Mouse (Mus musculus) hindlimb bud, embryonic 11.5 days (tissue): ENCODE results near the gene Ccdc177.

Experiments used
- DNase-seq: peaks from one replicate; pipeline ENCODE4 v3.0.0-alpha.2; 2012; ENCODE audit warnings: low read depth, low spot score; ENCODE audit errors: extremely low spot score

Ccdc177 gene

GRCm38 (mm10) chr12:80785597-80785996 is 25.1 kb upstream of the Ccdc177 start:
- no peak for DNase-seq

- DNase-seq: no peak
Observed at GRCm38 (mm10) chr12:80785005-80785404, 24.5 kb upstream of the Ccdc177 start.

GRCm38 (mm10) chr12:80783889-80784288 is 23.4 kb upstream of the Ccdc177 start:
- DNase-seq: no peak

GRCm38 (mm10) chr12:80782892-80783291 is 22.4 kb upstream of the Ccdc177 start:
- DNase-seq: no peak

- no peak for DNase-seq
Observed at GRCm38 (mm10) chr12:80782190-80782589, 21.7 kb upstream of the Ccdc177 start.

- no peak for DNase-seq
Observed at GRCm38 (mm10) chr12:80779760-80780159, 19.3 kb upstream of the Ccdc177 start.

- DNase-seq: no peak
Observed at GRCm38 (mm10) chr12:80778188-80778936, 17.9 kb upstream of the Ccdc177 start.

GRCm38 (mm10) chr12:80776046-80776634 is 15.7 kb upstream of the Ccdc177 start:
- no peak for DNase-seq

- no peak for DNase-seq
Observed at GRCm38 (mm10) chr12:80774786-80775185, 14.3 kb upstream of the Ccdc177 start.

GRCm38 (mm10) chr12:80769697-80770096 is 9.2 kb upstream of the Ccdc177 start:
- peak; percentile 82 for DNase-seq

- DNase-seq: no peak
Observed at GRCm38 (mm10) chr12:80764116-80764515, 3.6 kb upstream of the Ccdc177 start.

- DNase-seq: no peak
Observed at GRCm38 (mm10) chr12:80762982-80763381, 2.5 kb upstream of the Ccdc177 start.

- no peak for DNase-seq
Observed at GRCm38 (mm10) chr12:80759713-80760395, 633 bp downstream of the Ccdc177 start.

GRCm38 (mm10) chr12:80759387-80759712 is 1.1 kb downstream of the Ccdc177 start:
- DNase-seq: no peak

GRCm38 (mm10) chr12:80758559-80759386 is 1.7 kb downstream of the Ccdc177 start:
- DNase-seq: no peak

GRCm38 (mm10) chr12:80757751-80758558 is 2.5 kb downstream of the Ccdc177 start:
- DNase-seq: no peak

- no peak for DNase-seq
Observed at GRCm38 (mm10) chr12:80751556-80751955, 8.9 kb downstream of the Ccdc177 start.

GRCm38 (mm10) chr12:80746031-80746813 is 14.3 kb downstream of the Ccdc177 start:
- DNase-seq: no peak

GRCm38 (mm10) chr12:80744614-80745013 is 15.9 kb downstream of the Ccdc177 start:
- DNase-seq: no peak

- DNase-seq: no peak
Observed at GRCm38 (mm10) chr12:80739482-80739881, 21.0 kb downstream of the Ccdc177 start.
